Mouse (Mus musculus): ENCODE measurements around the gene Gm2004. TPM values are rescaled to one million over a fixed set of nuclear protein-coding genes. Genes with fewer than 3 reads are reported as not detected.
"Not testable (repeated sequence)": the region's sequence is repeated elsewhere in the genome, so short reads cannot be mapped to it uniquely, and the experiment has no call there.

Gm2004 gene
- total RNA-seq (2021): 10 to 100 TPM in 1 of 2 experiments, 1 to 10 TPM in 1; 7.1 to 16.4 TPM
- long read RNA-seq, experiment 1, partial matches to known transcripts: 29 of 31 reads
- long read RNA-seq, experiment 1, other reads (novel, unspliced or antisense): 2 of 31 reads
- long read RNA-seq, experiment 2, partial matches to known transcripts: 11 of 15 reads
- long read RNA-seq, experiment 2, other reads (novel, unspliced or antisense): 4 of 15 reads

GRCm38 (mm10) chr2:176149725-176150124 lies at the start of gene Gm2004:
TSS of gene Gm2004 (minus strand) at chr2:176149825.
- DNase-seq (ENCODE audit: low spot score in 2 of 2): not testable (repeated sequence)

Other genes with a start within 250 kb of the Gm2004 start
- 1 to 10 TPM; 6.0 to 6.1 TPM for gene Zfp966, start 218.7 kb downstream of the Gm2004 start, total RNA-seq (2021)
- 10 to 100 TPM; 49.6 to 55.7 TPM for gene Gm2026, start 184.5 kb downstream of the Gm2004 start, total RNA-seq (2021)
- gene 2210418O10Rik, start 76.7 kb upstream of the Gm2004 start, total RNA-seq (2021): 1 to 10 TPM; 2.9 to 7.6 TPM
- not detected for gene Gm11009, start 169.7 kb upstream of the Gm2004 start, total RNA-seq (2021)

All from left cerebral cortex, adult 18-20 months (tissue).